Mouse (Mus musculus) heart, adult 2 months (tissue): Measurements from ENCODE around the gene Pid1.

ENCODE experiments used
- CTCF ChIP-seq: fragments of 200-600 bp; IDR thresholded peaks from 2 replicates; pipeline ENCODE4 v1.8.1; 2022; ENCODE audit warnings: antibody characterized with exemption, mild to moderate bottlenecking, moderate library complexity
- EP300 ChIP-seq: fragments of 200-500 bp; IDR thresholded peaks from 2 replicates; pipeline ENCODE4 v1.6.1; 2011; ENCODE audit warnings: low read depth, low read length, control low read depth; ENCODE audit not compliant: insufficient read depth
- POLR2A ChIP-seq: fragments of 200-500 bp; IDR thresholded peaks from 2 replicates; pipeline ENCODE4 v1.6.1; 2011; ENCODE audit warnings: mild to moderate bottlenecking, low read depth, low read length, control low read depth; ENCODE audit not compliant: insufficient read depth

DNA sequence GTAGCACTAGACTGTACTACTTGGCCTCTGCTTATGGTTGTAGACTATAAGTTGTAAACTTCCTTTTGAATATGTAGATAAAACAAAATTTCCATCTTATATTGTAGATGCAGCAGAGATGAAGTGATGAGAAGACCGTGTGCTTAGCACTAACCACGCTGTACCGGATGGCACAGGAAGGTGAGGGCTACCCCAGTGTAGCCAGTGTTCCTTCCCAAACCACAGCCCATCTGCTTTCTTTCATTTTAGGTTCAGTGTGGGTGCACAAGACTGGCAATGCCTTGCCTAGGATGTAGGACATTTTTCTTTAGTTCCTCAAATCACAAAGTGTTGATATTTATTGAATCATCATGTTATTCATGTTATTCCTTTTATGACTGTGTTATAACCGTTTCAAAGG lies 160.5 kb downstream of the Pid1 start:
- no peak for TF ChIP-seq CTCF
- no peak for TF ChIP-seq POLR2A
- TF ChIP-seq EP300, result no peak
